Mouse (Mus musculus) 416B (cell line): ENCODE data around the gene Poll.

ENCODE experiments used
- DNase-seq: peaks from one replicate; pipeline ENCODE4 v3.0.0; 2011; ENCODE audit warnings: low read depth

Gene Poll

DNA sequence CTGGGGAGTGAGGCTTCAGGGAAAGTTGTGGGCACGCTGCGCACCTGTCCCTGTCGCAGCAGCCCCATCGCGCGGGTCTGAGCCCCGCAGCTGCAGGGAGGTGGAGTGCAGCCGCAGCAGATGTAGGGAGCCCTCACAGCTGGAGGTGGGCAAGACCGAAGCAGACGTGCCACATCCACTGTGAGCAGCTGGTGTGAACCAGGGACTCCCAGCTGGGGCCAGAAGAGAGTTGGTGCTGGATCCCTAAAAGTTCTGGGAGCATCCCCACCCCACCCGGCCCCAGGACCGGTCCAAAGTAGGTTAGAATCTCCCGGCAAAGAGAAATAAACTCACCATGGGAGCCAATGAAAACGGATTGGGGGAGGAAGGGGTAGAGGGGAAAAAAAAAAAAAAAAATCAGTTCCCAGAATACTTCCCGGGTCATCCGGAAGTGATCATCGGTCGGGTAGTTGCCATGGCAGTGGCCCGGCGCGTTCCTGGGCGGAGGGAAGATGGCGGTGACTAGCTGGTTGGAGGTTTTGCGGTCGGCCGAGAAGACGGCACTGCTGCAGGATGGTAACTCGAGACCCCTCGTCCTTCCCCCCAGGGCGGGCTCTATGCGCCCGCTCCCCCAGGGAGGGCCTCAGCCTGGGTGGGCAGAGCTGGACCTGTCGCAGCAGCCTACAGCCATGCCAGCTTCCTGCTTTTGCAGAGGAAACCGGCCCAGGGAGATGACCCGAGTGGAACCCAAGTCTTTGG lies at the start of gene Poll, which contains the start of gene Gm17018:
TSS of gene Poll (minus strand) at position 379 of the 738 bp plus-strand sequence.
TSS of gene Gm17018 (plus strand) at position 463 of the 738 bp plus-strand sequence.
- DNase-seq: peak; percentile 86

DNA sequence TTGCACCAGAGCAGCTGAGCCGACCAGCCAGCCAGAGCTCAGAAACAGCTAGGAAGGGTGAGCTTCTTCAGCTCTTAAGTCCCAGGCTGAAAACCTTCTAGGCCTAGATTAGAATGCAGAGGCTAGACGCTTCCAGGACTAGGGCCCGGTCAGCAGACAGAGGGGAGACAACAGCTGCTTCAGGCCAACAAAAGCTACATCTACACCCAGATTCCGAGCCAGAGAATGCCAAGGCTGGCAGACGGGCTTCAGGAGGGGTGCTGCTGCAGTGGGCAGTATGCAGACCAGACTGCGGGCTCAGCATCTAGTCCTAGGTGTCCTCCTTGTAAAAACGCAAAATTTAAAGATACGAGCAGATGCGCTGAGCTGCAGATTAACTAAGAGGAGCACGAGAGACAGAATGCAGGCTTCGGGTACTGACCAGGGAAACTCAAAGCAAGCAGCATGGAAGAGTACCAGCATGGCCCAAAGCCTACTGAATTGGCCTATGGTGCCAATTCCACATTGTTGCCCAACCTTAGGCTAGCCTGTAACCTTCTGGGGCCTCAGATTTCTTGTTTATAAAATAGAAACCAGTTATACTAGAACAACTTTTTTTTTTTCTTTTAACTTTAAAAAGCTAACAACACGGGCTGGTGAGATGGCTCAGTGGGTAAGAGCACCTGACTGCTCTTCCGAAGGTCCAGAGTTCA lies 48.5 kb upstream of the Poll start:
- no peak for DNase-seq

DNA sequence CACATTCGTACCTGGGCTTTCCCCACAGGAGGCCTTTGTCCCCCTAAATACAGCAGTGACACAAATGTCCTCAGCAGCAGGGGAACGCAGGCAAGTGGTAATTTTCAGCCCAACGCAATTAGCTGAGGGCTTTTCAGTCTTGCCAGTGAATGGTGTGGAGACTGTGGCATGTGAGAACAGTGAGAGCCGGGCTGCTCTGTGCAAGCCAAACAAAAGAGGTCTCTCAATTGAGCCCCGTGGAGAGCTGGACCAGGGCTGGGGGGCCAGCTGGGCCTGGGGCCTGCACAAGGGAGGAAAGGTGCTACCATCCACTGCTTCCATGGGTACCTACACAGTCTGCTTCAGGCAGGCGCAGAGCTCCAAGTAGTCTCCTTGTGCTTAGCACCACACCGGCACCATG lies 47.1 kb upstream of the Poll start:
- no peak for DNase-seq

DNA sequence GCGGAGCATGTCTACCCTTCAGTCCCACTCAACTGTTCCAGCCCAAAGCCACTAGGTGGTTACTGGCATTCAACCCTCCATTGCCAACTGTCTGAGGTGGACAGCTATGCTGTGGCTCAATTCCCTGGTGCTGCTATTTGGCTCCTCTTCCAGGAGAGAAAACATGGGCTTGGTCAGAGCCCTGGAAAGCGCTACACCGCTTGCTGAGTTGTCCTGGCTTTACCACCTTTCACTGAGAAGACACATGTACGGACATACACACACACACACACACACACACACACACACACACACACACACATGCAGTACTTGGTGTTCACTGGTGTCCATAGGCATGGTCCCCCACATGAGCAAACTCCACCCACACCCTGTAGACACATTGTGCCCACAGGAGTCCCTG lies 46.4 kb upstream of the Poll start:
- DNase-seq: no peak

DNA sequence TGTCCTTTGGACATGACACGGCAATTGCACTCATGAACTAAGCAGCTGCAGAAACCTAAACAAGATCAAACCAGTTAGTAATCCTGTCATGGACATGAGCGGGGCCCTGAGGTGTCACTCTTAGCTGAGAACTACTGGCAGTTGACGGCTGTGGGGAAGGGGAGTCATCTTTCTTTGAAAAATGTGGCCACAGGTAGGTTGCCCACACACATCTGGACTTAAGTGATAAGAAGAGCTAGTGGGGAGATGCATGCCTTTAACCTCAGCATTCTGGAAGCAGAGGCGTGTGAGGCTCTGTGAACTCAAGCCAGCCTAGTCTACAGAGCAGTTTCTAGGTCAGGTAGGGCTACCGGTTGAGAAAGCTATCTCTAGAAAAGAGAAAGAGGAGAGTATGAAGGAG lies 42.3 kb upstream of the Poll start:
- DNase-seq: peak; percentile 40

DNA sequence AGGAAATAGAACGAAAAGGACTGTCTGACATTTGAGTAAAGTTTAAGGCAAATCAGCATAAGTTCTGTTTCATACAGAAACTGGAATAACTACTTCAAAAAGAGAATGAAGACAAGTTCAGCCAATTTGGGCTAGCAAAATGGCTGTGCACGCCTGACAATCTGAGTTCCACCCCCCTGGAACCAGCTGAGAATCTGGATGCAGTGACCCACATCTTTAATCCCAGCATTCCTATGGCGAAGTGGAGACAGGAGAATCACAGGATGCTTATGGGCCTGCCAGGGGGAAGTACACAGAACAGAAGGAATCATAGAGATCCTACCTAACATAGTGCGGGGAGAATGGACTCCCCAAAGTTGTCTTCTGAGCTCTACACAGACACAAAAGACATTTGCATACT lies 36.8 kb upstream of the Poll start:
- DNase-seq: no peak

DNA sequence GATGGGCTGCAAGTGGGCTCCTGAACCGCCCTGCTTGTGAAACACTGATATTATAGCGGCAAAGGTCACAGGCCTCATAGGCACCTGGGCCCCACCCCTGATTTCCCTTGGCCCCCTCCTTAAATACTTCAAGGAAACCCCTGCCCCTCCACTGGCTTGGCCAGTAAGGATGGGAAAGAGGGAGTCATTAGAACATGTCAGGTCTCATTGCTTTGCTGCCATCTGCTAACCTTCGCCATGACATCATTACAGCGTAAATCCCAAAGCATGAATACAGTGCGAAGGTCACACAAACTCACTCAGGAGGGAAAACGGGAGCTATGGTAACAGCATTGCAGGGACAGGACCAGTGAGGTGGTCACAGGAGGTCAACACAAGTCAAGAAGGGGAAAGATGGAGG lies 36.1 kb upstream of the Poll start:
- DNase-seq: no peak

DNA sequence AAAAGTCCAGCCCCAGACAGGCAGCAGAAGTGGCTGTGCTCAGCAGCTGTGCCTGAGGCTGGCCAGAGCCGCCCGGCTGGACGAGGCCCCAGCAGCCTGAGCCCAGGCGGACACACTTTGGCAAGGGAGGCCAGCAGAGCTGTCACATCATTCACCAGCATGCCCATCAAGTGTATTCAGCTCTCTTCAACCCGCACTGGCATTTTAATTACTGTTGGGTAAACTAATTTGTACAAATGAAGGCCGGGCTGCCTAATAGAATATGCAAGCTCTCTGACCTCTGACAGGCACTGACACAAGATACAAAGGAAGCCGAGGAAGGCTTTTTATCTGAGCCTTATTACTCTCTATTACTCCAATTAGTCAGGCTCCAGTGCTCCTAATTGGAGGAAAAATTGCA lies 35.7 kb upstream of the Poll start:
- DNase-seq: no peak

DNA sequence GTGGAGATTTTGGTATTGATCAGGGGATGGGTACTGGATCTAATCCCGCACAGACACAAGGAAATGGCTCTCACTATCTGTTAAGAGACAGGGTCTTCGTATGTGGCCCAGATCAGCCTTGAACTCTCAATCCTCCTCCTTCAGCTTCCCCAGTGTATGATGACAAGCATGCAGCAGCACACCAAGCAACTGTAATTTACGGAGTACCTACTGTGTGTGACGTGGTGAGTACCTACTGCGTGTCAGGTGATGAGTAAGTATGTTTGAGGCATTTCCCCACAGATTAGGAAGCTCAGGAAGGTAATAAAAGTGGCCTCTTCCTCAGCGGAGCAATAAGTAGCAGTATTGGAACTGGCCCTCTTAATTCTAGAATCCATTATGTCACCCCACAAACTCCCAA lies 35.1 kb upstream of the Poll start:
- no peak for DNase-seq

DNA sequence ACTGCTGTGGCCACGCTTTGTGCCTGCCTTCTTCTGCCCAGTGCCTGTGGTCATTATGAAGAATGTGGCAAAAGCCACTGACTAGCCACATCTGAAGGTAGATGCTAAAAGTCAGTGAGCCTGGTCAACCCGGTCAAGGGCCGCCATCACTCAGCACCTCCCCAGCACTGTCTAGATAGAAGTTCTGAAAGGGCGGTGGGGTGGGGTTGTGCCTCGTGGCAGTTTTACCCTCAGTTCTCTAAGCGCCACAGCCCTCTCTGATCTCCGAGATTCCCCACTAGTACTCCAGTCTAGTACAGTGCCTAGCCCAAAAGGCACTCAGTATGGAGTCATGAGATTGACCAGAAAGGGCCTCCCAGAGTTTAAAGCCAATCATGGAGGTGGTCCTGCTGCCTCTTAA lies 33.7 kb upstream of the Poll start:
- DNase-seq: no peak

DNA sequence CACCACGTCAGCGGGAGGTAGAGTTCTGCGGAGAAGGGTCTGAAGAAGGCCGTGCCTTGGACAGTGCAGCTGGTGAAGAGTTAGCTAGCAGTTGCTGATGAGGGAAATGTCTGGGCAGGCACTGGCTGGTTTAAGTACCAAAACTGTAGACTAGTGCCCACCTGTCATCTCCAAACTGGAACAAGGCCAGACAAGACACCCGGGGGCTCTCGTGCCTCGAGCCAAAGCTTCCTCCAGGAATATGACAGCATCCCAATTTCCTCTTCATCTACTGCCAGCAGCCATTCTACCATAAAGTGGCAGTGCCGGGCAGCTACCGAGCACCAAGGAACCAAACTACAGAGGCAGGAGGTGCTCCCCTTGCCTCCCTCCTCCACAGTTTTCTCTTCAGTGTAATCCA lies 32.6 kb upstream of the Poll start:
- no peak for DNase-seq

DNA sequence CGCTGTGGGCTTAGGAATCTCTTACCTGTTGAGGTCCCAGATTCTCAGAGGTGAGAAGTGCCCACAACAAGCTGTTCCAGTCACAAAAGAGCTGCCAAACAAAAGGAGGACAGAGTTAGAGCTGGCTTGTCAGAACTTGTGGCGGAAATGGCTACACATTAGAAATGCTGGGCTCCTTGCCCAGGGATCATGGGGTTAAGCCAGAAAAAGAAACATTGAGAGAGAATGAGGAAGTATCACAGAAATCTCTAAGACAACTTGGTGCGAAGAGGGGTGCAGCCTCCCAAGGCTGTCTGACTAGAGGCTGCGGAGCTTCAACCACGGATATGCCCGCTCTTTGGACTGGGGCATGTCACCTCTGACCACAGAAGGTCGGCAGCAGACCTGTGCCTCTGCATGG lies 31.4 kb upstream of the Poll start:
- DNase-seq: peak; percentile 67

DNA sequence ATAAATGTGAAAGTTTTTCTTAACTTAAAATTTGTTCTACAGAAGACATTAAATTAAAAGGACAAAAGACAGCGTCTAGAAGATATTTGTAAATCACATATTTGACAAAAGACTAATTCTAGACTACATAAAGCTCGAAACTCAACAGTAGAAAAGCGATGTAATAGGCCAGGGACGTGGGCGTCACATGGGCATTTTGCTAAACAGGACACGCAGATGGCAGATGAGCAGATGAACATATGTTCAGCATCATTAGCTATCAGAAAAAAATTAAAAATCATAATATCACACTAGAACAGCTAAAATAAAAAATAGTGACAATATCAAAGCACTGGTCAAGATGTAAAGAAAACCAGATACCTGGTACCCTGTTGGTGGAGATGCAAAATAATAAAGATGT lies 29.4 kb upstream of the Poll start:
- DNase-seq: no peak

DNA sequence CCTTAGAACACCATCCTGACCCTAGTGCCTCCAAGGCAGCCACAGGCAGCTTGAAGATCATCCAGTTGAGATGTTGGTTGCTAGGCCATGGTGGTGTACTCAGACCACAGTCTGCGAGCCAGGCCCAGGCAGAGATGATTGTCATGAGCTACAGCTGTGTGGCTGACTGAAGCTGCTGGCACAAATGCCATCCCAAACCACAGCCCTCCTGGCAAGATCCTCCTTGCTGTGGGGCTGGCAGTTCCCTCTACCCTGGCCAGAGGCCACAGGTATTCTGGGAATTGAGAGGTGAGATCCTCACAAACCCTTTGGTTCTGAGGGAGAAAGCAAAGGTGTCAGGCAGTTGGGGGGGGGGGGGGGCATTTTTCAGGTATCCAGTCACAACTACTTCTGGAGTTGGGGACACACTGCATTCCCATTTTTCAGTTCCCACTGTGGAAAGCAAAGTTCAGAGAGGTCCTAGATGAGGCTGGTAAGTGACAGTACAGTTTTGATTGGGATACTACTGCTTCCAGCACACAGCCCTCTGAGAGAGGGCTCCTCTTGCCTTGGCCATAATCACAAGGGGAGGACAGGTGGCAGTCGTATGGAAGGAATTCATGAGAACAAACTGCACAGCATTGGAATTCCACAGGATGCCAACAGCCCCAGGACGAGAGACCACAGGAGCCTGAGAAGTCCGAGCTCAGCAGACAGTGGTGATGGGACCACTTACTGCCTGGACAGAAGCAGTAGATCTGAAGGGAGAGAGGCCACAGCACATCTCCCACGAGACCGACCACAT lies 27.4 kb upstream of the Poll start:
- DNase-seq: no peak

DNA sequence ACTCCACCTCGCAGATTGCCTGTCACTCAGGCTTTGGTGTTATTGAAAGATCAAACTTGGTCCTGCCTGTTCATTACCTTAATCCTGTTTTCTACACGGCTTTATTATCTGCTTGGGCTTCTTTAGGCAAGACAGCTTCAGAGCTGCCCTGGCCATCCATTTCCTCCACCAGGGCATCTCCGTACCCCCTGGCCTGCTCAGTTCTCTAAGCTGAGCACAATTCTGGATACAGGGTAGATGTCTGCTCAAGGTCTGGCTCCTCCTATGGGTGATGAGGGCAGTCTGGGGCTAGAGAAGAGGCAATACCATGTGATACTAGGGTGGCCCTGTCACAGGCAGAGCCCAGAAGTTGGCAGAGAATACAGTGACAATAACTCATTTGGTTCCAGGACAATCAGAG lies 26.5 kb upstream of the Poll start:
- no peak for DNase-seq

DNA sequence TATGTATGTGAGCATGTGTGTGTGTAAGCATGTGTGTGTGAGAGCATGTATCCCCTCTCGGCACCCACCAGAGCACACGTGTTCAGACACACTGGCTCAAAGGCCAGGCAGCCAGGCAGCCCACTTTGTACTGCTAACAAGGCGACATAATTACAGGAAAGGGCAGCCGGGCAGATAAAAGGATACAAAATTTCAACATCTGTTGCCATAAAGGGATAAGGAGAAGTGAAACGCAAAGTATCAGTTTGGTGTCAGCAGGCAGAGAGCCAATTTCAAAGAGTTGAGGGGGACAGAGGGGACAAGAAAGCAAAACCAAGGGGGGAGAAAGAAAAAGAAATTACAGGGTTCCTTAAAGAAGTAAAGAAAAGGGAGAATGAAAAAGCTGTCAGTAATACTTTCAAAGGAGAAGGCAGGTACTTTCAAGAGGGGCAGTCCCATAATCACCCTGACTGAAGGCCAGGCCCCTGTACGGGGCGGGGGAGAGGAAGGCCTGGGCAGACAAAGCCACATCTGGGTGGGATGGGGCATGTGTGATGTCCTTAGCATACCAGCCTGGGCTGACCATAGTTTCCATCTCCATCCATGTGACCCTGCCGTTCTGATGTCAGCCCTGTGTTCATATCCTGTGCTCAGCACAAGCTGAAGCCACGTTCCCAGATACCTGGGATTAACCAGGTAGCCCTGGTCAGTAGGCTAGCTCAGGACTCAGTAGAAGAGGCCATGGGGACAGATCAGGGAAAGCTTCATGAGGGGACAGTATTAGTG lies 24.7 kb upstream of the Poll start:
- no peak for DNase-seq

DNA sequence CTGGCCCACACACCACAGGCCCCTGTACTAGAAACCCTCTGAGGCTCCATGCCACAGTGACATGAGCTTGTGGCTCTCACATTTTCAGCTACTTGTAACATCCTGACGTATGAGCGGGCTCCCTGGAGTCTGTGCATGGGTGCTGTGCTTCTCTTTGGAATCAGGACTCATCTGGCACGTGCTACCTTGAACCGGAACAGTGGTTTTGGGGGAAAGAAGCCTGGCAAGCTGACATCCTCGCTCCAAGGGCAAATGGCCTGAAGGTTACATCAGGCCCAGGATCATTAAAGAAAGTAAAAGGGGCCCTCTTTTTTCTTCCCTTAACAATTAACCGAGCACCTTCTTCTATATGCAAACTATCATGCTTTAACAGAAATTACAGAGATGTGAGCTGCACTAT lies 22.8 kb upstream of the Poll start:
- DNase-seq: no peak

DNA sequence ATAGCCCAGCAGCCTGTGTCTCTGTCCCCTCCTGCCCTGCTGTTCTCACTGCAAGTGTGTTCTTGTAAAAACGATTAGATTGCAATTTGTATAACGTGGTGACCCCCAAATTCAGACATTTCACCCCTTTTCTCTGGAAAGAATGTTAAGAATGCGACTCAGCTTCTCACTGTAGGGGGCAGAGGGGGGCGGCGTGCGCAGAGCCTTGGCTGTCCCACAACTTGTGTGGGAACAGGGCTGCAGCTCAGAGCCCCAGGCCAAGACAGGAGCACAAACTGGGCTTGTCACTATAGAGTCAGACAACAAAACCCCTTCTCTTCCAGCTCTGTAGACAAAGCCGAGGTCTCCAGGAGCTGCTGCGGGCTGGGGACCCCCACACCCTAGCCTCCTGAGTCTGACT lies 21.8 kb upstream of the Poll start:
- no peak for DNase-seq

DNA sequence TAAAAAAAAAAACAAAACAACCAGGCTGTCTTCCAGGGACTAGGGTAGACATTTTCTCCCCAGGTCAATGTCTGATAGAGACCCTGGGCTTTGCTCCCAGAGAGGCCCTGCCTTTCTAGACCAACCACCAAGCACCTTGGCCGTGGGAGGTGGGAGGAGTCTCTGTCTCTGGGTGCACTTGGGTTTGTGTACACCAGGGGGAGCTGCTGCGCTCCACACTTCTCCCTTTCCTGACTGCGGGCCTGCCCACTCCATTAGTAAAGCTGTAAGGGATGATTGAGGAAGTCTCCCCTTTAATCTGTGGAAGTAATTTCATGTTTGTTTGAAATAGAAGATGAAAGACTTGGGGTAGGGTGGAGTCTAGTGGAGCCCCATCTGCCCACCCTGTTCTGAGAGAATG lies 20.9 kb upstream of the Poll start:
- peak; percentile 70 for DNase-seq

DNA sequence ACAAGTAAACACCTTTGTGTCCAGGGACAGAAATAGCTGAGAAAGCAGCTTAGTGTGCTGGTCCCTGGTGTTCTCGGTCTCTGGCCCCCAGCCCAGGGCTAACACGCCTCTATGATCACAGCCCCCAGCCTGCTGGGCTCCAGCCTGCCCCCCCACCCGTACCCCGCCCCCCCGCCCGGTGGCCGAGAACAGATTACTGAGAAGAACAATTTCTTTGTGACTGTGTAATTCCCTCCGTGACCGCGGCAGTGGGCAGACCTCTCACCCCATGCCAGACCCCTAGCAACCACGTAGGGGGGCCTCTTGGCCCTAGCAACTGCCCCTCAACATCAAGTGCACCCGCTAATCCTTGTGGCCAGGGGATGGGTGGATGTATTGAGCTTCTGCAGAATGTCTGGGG lies 19.9 kb upstream of the Poll start:
- no peak for DNase-seq

DNA sequence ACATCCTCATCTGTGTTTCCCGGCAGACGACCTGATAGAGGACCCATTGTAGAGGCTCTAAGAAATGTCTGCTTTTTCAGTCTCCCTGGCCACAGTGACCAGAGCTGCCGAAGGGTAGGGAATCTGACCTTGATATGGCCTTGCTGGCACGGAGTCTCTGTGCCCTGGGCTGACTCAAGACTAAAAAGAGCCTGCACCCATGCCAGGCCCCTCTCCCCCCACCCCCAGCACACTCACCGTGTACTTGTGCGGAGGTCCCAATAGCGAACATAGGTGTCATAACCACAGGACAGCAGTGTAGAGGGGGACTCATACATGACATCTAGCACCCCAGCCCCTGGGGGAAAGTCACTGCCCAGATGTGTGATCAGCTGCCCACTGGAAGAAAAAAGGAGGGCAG lies 19.1 kb upstream of the Poll start:
- no peak for DNase-seq

DNA sequence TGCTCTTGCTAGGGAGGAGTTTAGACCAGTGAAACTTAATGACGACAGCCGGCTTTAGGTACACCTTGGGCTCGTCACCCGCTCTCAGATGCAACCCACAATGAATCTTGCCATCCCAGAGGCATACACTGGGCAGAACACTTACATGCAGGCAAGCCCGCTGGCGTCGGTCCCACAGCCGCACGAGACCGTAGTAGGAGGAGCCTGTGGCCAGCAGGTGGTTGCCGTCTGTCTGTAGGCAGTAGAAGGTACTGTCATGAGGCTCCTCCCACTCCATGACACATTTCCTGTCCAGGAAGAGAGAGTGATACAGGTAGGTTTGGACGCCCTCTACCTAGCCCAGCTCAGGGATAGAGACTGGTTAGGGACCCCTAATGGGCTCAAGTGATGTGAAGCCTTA lies 18.6 kb upstream of the Poll start:
- no peak for DNase-seq
